ENCODE assay signal across 19 mouse cellular contexts in the genomic region with DNA sequence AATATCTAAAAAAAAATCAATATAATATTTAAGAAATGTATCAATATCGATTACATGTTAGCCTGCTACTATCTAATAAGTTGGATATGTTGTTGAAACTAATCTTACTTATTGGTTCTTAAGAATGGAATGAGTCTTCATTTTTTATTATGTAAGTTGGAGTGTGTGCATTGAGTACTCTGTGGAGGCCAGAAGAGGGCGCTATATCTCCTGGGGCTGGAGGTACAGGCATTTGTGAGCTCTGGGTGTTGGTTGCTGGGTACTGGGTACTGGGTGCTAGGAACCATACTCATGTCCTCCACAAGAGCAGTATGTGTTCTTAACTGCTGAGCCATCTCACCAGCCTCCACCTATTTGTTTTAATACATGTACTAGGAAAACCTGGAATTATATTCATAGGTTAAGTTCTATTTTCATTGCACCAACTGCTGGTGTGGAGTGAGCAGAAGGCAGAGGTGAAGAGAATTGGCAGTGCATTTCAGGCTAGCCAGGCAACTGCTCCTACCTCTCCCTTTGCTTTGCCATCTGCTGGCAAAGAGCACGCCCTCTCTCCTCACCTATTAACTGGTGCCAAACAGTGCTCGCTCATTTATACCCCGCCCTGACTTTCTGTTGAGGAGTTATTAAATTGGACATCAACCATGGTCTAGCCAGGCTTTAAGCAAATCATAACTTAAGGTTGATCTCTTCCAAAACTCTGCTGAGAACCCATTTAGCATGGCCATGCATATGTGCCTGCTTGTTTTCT.
DNase-seq lines count a peak whose midpoint lies in the region; ATAC-seq and TF ChIP-seq lines count a peak whose summit lies in the region.
"Had no signal": no experiment of that assay in that cellular context is flagged by ENCODE, and none has a peak within 500 bp of the region (broad histone marks: within the 10 kb centered on the region; RNA-seq: fewer than 3 reads in every experiment).

No protein-coding gene starts in this region.

- H3K9me3 ChIP-seq in forebrain, postnatal 0 days (ENCODE audit: low read length), result no peaks in the 10 kb centered on the region
- no peaks in the 10 kb centered on the region; the same call in 1 of the 2 replicates for H3K9me3 ChIP-seq in forebrain, embryonic 10.5 days
- H3K9me3 ChIP-seq in liver, postnatal 0 days (ENCODE audit: low read length), result no peaks in the 10 kb centered on the region
- H3K9me3 ChIP-seq in limb, embryonic 10.5 days (replicated peaks), result no peaks in the 10 kb centered on the region
- H3K9me3 ChIP-seq: embryonic facial prominence, embryonic 13.5 days; heart, embryonic 10.5 days; hindbrain, embryonic 15.5 days; kidney, embryonic 15.5 days; midbrain, embryonic 15.5 days had no signal

- H3K4me2 ChIP-seq in forebrain, postnatal 0 days (ENCODE audit: low read depth), result no peak overlapping the region
- H3K4me2 ChIP-seq in liver, postnatal 0 days (ENCODE audit: low read depth, low read length), result no peak overlapping the region
- H3K4me2 ChIP-seq: embryonic facial prominence, embryonic 13.5 days; hindbrain, embryonic 15.5 days; kidney, embryonic 15.5 days; midbrain, embryonic 15.5 days had no signal

- no peaks in the 10 kb centered on the region for H3K27me3 ChIP-seq in forebrain, postnatal 0 days (ENCODE audit: insufficient read depth, low read length)
- peaks cover 11% of the 10 kb centered on the region for H3K27me3 ChIP-seq in forebrain, embryonic 10.5 days (ENCODE audit: poor library complexity, severe bottlenecking)
- no peaks in the 10 kb centered on the region for H3K27me3 ChIP-seq in liver, postnatal 0 days (ENCODE audit: insufficient read depth, low read length)
- H3K27me3 ChIP-seq in limb, embryonic 10.5 days (ENCODE audit: low read depth, poor library complexity, severe bottlenecking), result no peaks in the 10 kb centered on the region
- H3K27me3 ChIP-seq: embryonic facial prominence, embryonic 13.5 days; hindbrain, embryonic 15.5 days; kidney, embryonic 15.5 days; midbrain, embryonic 15.5 days had no signal

- no peak for TF ChIP-seq EP300 in liver, postnatal 0 days (IDR thresholded peaks at IDR 0.05; ENCODE audit: low read depth)

- H3K9ac ChIP-seq in forebrain, postnatal 0 days, result no peak overlapping the region
- no peak overlapping the region for H3K9ac ChIP-seq in liver, postnatal 0 days (replicated peaks)
- H3K9ac ChIP-seq: embryonic facial prominence, embryonic 13.5 days; hindbrain, embryonic 15.5 days; kidney, embryonic 15.5 days; midbrain, embryonic 15.5 days had no signal

- H3K27ac ChIP-seq in forebrain, postnatal 0 days (ENCODE audit: low read depth, low read length), result 0 out of 2 replicates have a peak overlapping the region, but pooled peaks have one; percentile 16
- H3K27ac ChIP-seq in forebrain, embryonic 10.5 days, result no peak overlapping the region
- H3K27ac ChIP-seq in liver, postnatal 0 days (ENCODE audit: low read depth), result no peak overlapping the region
- H3K27ac ChIP-seq in limb, embryonic 10.5 days, result 0 out of 2 replicates have a peak overlapping the region, but pooled peaks have one; percentile 22
- H3K27ac ChIP-seq: embryonic facial prominence, embryonic 13.5 days; heart, embryonic 10.5 days; hindbrain, embryonic 15.5 days; kidney, embryonic 15.5 days; macrophage; midbrain, embryonic 15.5 days had no signal

- peaks cover 14% of the 10 kb centered on the region for H3K4me1 ChIP-seq in forebrain, postnatal 0 days (ENCODE audit: insufficient read depth)
- peaks cover 32% of the 10 kb centered on the region for H3K4me1 ChIP-seq in forebrain, embryonic 10.5 days
- no peaks in the 10 kb centered on the region for H3K4me1 ChIP-seq in liver, postnatal 0 days (ENCODE audit: insufficient read depth)
- H3K4me1 ChIP-seq in limb, embryonic 10.5 days, result peaks cover 63% of the 10 kb centered on the region

- no peak for DNase-seq in forebrain, postnatal 0 days
- no peak for DNase-seq in forebrain, embryonic 10.5 days (ENCODE audit: extremely low spot score, low spot score)
- no peak for DNase-seq in liver, postnatal 0 days
- DNase-seq in liver, result no peak
- DNase-seq in R1 (ENCODE audit: low read depth, low spot score), result peak; percentile 30
- no peak for DNase-seq in limb, embryonic 10.5 days (ENCODE audit: low spot score)
- no peak for DNase-seq in spleen, postnatal 36 days (ENCODE audit: low spot score in 2 of 2)
- no peak for DNase-seq in kidney, postnatal 4 days
- DNase-seq: adrenal gland, postnatal 10 days; heart, postnatal 14 days; lung, adult 2 months; right cerebral cortex, adult 18-20 months had no signal

- no peak for ATAC-seq in forebrain, postnatal 0 days
- no peak for ATAC-seq in liver, postnatal 0 days
- ATAC-seq: intestine, embryonic 16.5 days; midbrain, embryonic 15.5 days had no signal

- H3K36me3 ChIP-seq in forebrain, postnatal 0 days (ENCODE audit: insufficient read depth), result no peaks in the 10 kb centered on the region
- H3K36me3 ChIP-seq in forebrain, embryonic 10.5 days (replicated peaks), result no peaks in the 10 kb centered on the region
- no peaks in the 10 kb centered on the region for H3K36me3 ChIP-seq in liver, postnatal 0 days (replicated peaks; ENCODE audit: insufficient read depth, low read length)
- no peaks in the 10 kb centered on the region for H3K36me3 ChIP-seq in limb, embryonic 10.5 days
- H3K36me3 ChIP-seq: embryonic facial prominence, embryonic 13.5 days; heart, embryonic 10.5 days; hindbrain, embryonic 15.5 days; kidney, embryonic 15.5 days; midbrain, embryonic 15.5 days had no signal

- TF ChIP-seq CTCF in forebrain, postnatal 0 days (IDR thresholded peaks at IDR 0.05; ENCODE audit: low read depth), result no peak
- peak; percentile 29 for TF ChIP-seq CTCF in liver, postnatal 0 days (IDR thresholded peaks at IDR 0.05; ENCODE audit: low read depth)

- WGBS in forebrain, postnatal 0 days, result 83% methylated on average over 5 of the region's 5 CpGs
- WGBS in forebrain, embryonic 10.5 days, result 82% methylated on average over 5 of the region's 5 CpGs
- WGBS in liver, postnatal 0 days (ENCODE audit: insufficient replicate concordance), result 76% methylated on average over 5 of the region's 5 CpGs
- 88% methylated on average over 5 of the region's 5 CpGs for WGBS in limb, embryonic 10.5 days

- no peak overlapping the region for H3K4me3 ChIP-seq in forebrain, postnatal 0 days (ENCODE audit: low read depth, low read length)
- no peak overlapping the region for H3K4me3 ChIP-seq in forebrain, embryonic 10.5 days
- no peak overlapping the region for H3K4me3 ChIP-seq in liver, postnatal 0 days (ENCODE audit: low read depth, low read length)
- H3K4me3 ChIP-seq in limb, embryonic 10.5 days, result no peak overlapping the region
- H3K4me3 ChIP-seq: embryonic facial prominence, embryonic 13.5 days; heart, embryonic 10.5 days; hindbrain, embryonic 15.5 days; kidney, embryonic 15.5 days; midbrain, embryonic 15.5 days had no signal

Comparison
In these comparisons a context has a peak if more than half of its experiments do, and no peak if none do; other contexts are left out.
1. H3K27ac ChIP-seq: peak in forebrain, postnatal 0 days (single experiment) and limb, embryonic 10.5 days (single experiment); none in forebrain, embryonic 10.5 days (single experiment) and liver, postnatal 0 days (single experiment).